Mouse (Mus musculus) forebrain, embryonic 13.5 days (tissue): Measurements from ENCODE around the gene Actr3b. TPM values are rescaled to one million over a fixed set of nuclear protein-coding genes. Genes with fewer than 3 reads are reported as not detected.

Source experiments
- ATAC-seq: fragments of 200-750 bp; cut with Nextera tagmentation; 2 replicates; pipeline ENCODE4 v1.8.0; 2017
- H3K27ac ChIP-seq: fragments of 300-500 bp; sonication (generic); 2 replicates; pipeline ENCODE4 v1.5.1; 2015; ENCODE audit warnings: inconsistent platforms, mild to moderate bottlenecking, moderate library complexity
- H3K27me3 ChIP-seq: fragments of 300-500 bp; sonication (generic); 2 replicates; pipeline ENCODE4 v1.6.1; 2015; ENCODE audit warnings: mild to moderate bottlenecking, inconsistent platforms
- H3K36me3 ChIP-seq: fragments of 300-500 bp; sonication (generic); 2 replicates; pipeline ENCODE4 v1.6.1; 2015; ENCODE audit warnings: mild to moderate bottlenecking, inconsistent platforms; ENCODE audit not compliant: poor library complexity, severe bottlenecking
- H3K4me1 ChIP-seq: fragments of 300-500 bp; sonication (generic); 2 replicates; pipeline ENCODE4 v1.6.1; 2015; ENCODE audit warnings: inconsistent platforms
- H3K4me2 ChIP-seq: fragments of 300-500 bp; sonication (generic); 2 replicates; pipeline ENCODE4 v1.6.1; 2015; ENCODE audit warnings: inconsistent platforms, mild to moderate bottlenecking, moderate library complexity
- H3K4me3 ChIP-seq: fragments of 300-500 bp; sonication (generic); 2 replicates; pipeline ENCODE4 v1.5.1; 2015; ENCODE audit warnings: mild to moderate bottlenecking, inconsistent platforms
- H3K9ac ChIP-seq: fragments of 300-500 bp; sonication (generic); 2 replicates; pipeline ENCODE4 v1.6.1; 2015; ENCODE audit warnings: mild to moderate bottlenecking, inconsistent platforms
- H3K9me3 ChIP-seq: fragments of 300-500 bp; sonication (generic); replicated peaks from 2 replicates; pipeline ENCODE4 v1.6.1; 2016; ENCODE audit warnings: inconsistent platforms
- WGBS: fragments of 180-500 bp; shearing (Covaris S2); methylation state at CpG from one replicate; pipeline ENCODE4 v1.1.7; 2015; 5-methylcytosine and 5-hydroxymethylcytosine counted together
- polyA plus RNA-seq: library from polyadenylated mRNA; unstranded; fragments of >200 nt; fragmentation: Nextera tagmentation; extraction: Ambion mirVana; gene quantifications from 2 replicates; pipeline ENCODE4 v1.2.1, GENCODE M21; 2015

Gene Actr3b
- polyA plus RNA-seq, 1 experiment from 2014 or later, result 29.9 TPM

GRCm38 (mm10) chr5:25800929-25801328 is 41.1 kb downstream of the Actr3b start:
- Histone ChIP-seq H3K4me1 (peaks cover 15% of the 10 kb centered on the region), H3K27me3 (no peaks in the 10 kb centered on the region), H3K36me3 (no peaks in the 10 kb centered on the region), H3K9ac (0 out of 2 replicates have a peak overlapping the region, but pooled peaks have one; percentile 12), H3K4me3 (no peak overlapping the region), H3K9me3 (no peaks in the 10 kb centered on the region), H3K27ac (no peak overlapping the region), H3K4me2 (no peak overlapping the region)
- 65% methylated on average over 6 of the region's 6 CpGs for WGBS
- no peak for ATAC-seq

GRCm38 (mm10) chr5:25801744-25802143 is 41.9 kb downstream of the Actr3b start:
- Histone ChIP-seq H3K9ac (no peak overlapping the region), H3K4me3 (no peak overlapping the region), H3K4me2 (no peak overlapping the region), H3K27ac (peak overlapping the region; percentile 5; the same call in 1 of the 2 replicates), H3K27me3 (no peaks in the 10 kb centered on the region), H3K36me3 (no peaks in the 10 kb centered on the region), H3K4me1 (peaks cover 15% of the 10 kb centered on the region), H3K9me3 (no peaks in the 10 kb centered on the region)
- ATAC-seq, result peak; percentile 62; the same call in 1 of the 2 replicates
- 53% methylated on average over 4 of the region's 4 CpGs for whole genome bisulfite sequencing

GRCm38 (mm10) chr5:25804569-25804968 is 44.8 kb downstream of the Actr3b start:
- no peaks in the 10 kb centered on the region for H3K36me3 ChIP-seq
- no peak overlapping the region for H3K4me3 ChIP-seq
- no peak overlapping the region for H3K9ac ChIP-seq
- no peak overlapping the region for H3K4me2 ChIP-seq
- WGBS, result 75% methylated on average over 5 of the region's 5 CpGs
- no peak for ATAC-seq
- no peaks in the 10 kb centered on the region for H3K27me3 ChIP-seq
- peaks cover 15% of the 10 kb centered on the region for H3K4me1 ChIP-seq
- H3K9me3 ChIP-seq, result no peaks in the 10 kb centered on the region
- no peak overlapping the region for H3K27ac ChIP-seq

GRCm38 (mm10) chr5:25812922-25813321 is 53.1 kb downstream of the Actr3b start:
- ATAC-seq, result no peak
- Histone ChIP-seq H3K4me1 (no peaks in the 10 kb centered on the region), H3K36me3 (no peaks in the 10 kb centered on the region), H3K27ac (no peak overlapping the region), H3K4me3 (no peak overlapping the region), H3K4me2 (no peak overlapping the region), H3K9ac (no peak overlapping the region), H3K27me3 (no peaks in the 10 kb centered on the region), H3K9me3 (no peaks in the 10 kb centered on the region)
- WGBS, result 50% methylated on average over 6 of the region's 6 CpGs

GRCm38 (mm10) chr5:25829308-25830094 is 69.7 kb downstream of the Actr3b start:
- Histone ChIP-seq H3K27ac (no peak overlapping the region), H3K4me2 (peak overlapping the region; percentile 22; the same call in 1 of the 2 replicates), H3K4me1 (peaks cover 16% of the 10 kb centered on the region), H3K9ac (peak overlapping the region; percentile 30), H3K4me3 (no peak overlapping the region), H3K27me3 (no peaks in the 10 kb centered on the region), H3K9me3 (no peaks in the 10 kb centered on the region), H3K36me3 (no peaks in the 10 kb centered on the region)
- ATAC-seq, result peak; percentile 73; the same call in 1 of the 2 replicates
- WGBS, result 36% methylated on average over 16 of the region's 16 CpGs

GRCm38 (mm10) chr5:25830802-25831201 is 71.0 kb downstream of the Actr3b start:
- Histone ChIP-seq H3K4me1 (peaks cover 16% of the 10 kb centered on the region), H3K9ac (no peak overlapping the region), H3K4me3 (no peak overlapping the region), H3K4me2 (no peak overlapping the region), H3K9me3 (no peaks in the 10 kb centered on the region), H3K27ac (no peak overlapping the region), H3K36me3 (no peaks in the 10 kb centered on the region), H3K27me3 (no peaks in the 10 kb centered on the region)
- no peak for ATAC-seq
- WGBS, result 79% methylated on average over 3 of the region's 3 CpGs

GRCm38 (mm10) chr5:25831624-25832023 is 71.8 kb downstream of the Actr3b start:
- H3K4me2 ChIP-seq, result no peak overlapping the region
- H3K4me1 ChIP-seq, result peaks cover 22% of the 10 kb centered on the region
- no peaks in the 10 kb centered on the region for H3K36me3 ChIP-seq
- WGBS, result 78% methylated on average over 5 of the region's 5 CpGs
- no peak overlapping the region for H3K4me3 ChIP-seq
- no peaks in the 10 kb centered on the region for H3K9me3 ChIP-seq
- H3K27ac ChIP-seq, result no peak overlapping the region
- no peak overlapping the region for H3K9ac ChIP-seq
- no peaks in the 10 kb centered on the region for H3K27me3 ChIP-seq
- ATAC-seq, result peak; percentile 88

- peak; percentile 46; the same call in 1 of the 2 replicates for ATAC-seq
- Histone ChIP-seq H3K4me3 (no peak overlapping the region), H3K9ac (no peak overlapping the region), H3K36me3 (no peaks in the 10 kb centered on the region), H3K4me2 (no peak overlapping the region), H3K27me3 (no peaks in the 10 kb centered on the region), H3K27ac (no peak overlapping the region), H3K4me1 (peaks cover 9% of the 10 kb centered on the region), H3K9me3 (no peaks in the 10 kb centered on the region)
- 35% methylated on average over 4 of the region's 4 CpGs for WGBS
These were observed 79.6 kb downstream of the Actr3b start for GRCm38 (mm10) chr5:25839400-25839799.

GRCm38 (mm10) chr5:25846558-25846957 is 86.8 kb downstream of the Actr3b start:
- H3K27ac ChIP-seq, result no peak overlapping the region
- WGBS, result 94% methylated on average over 6 of the region's 6 CpGs
- ATAC-seq, result no peak
- no peak overlapping the region for H3K9ac ChIP-seq
- H3K27me3 ChIP-seq, result no peaks in the 10 kb centered on the region
- no peaks in the 10 kb centered on the region for H3K9me3 ChIP-seq
- H3K4me2 ChIP-seq, result no peak overlapping the region
- H3K36me3 ChIP-seq, result no peaks in the 10 kb centered on the region
- no peak overlapping the region for H3K4me3 ChIP-seq
- no peaks in the 10 kb centered on the region for H3K4me1 ChIP-seq

- no peak overlapping the region for H3K27ac ChIP-seq
- H3K9ac ChIP-seq, result no peak overlapping the region
- H3K36me3 ChIP-seq, result no peaks in the 10 kb centered on the region
- H3K27me3 ChIP-seq, result no peaks in the 10 kb centered on the region
- no peak overlapping the region for H3K4me3 ChIP-seq
- WGBS, result 92% methylated on average over 7 of the region's 7 CpGs
- no peak for ATAC-seq
- H3K4me1 ChIP-seq, result no peaks in the 10 kb centered on the region
- H3K9me3 ChIP-seq, result no peaks in the 10 kb centered on the region
- H3K4me2 ChIP-seq, result no peak overlapping the region
These were observed 87.4 kb downstream of the Actr3b start for GRCm38 (mm10) chr5:25847154-25847553.

- Histone ChIP-seq H3K9ac (no peak overlapping the region), H3K4me1 (no peaks in the 10 kb centered on the region), H3K4me3 (no peak overlapping the region), H3K27me3 (no peaks in the 10 kb centered on the region), H3K9me3 (no peaks in the 10 kb centered on the region), H3K27ac (no peak overlapping the region), H3K4me2 (no peak overlapping the region), H3K36me3 (no peaks in the 10 kb centered on the region)
- WGBS, result 59% methylated on average over 9 of the region's 9 CpGs
- ATAC-seq, result peak; percentile 53; the same call in 1 of the 2 replicates
These were observed 88.3 kb downstream of the Actr3b start for GRCm38 (mm10) chr5:25848058-25848457.

GRCm38 (mm10) chr5:25866201-25866600 is 106.4 kb downstream of the Actr3b start:
- H3K4me1 ChIP-seq, result peaks cover 18% of the 10 kb centered on the region
- H3K27me3 ChIP-seq, result no peaks in the 10 kb centered on the region
- no peak overlapping the region for H3K4me2 ChIP-seq
- WGBS, result 84% methylated on average over 3 of the region's 3 CpGs
- 0 out of 2 replicates have a peak, but pooled peaks cover 6% of the 10 kb centered on the region for H3K9me3 ChIP-seq
- no peak overlapping the region for H3K9ac ChIP-seq
- ATAC-seq, result no peak
- no peak overlapping the region for H3K27ac ChIP-seq
- no peaks in the 10 kb centered on the region for H3K36me3 ChIP-seq
- H3K4me3 ChIP-seq, result no peak overlapping the region
